Mouse (Mus musculus) liver, postnatal 0 days (tissue): ENCODE data around the gene Agtr1b.

ENCODE experiments used
- CTCF ChIP-seq: sonication (generic); IDR thresholded peaks from 2 replicates; pipeline ENCODE4 v1.5.1; 2016; ENCODE audit warnings: antibody characterized with exemption, low read depth
- EP300 ChIP-seq: IDR thresholded peaks from 2 replicates; pipeline ENCODE4 v1.6.1; 2016; ENCODE audit warnings: antibody characterized with exemption, low read depth, mild to moderate bottlenecking

GRCm38 (mm10) chr3:20281796-20282195 lies 85.2 kb downstream of the Agtr1b start:
- TF ChIP-seq CTCF (no peak), EP300 (no peak)
